Mouse (Mus musculus) cerebellum, adult 2 months (tissue): ENCODE results near the gene Rimbp2.

Experiments used
- CTCF ChIP-seq: fragments of 200-500 bp; IDR thresholded peaks from 2 replicates; pipeline ENCODE4 v1.5.1; 2011; ENCODE audit warnings: low read depth, mild to moderate bottlenecking, control low read depth, low read length, moderate library complexity, borderline replicate concordance; ENCODE audit not compliant: insufficient read depth
- POLR2A ChIP-seq: fragments of 200-500 bp; IDR thresholded peaks from 2 replicates; pipeline ENCODE4 v1.6.1; 2011; ENCODE audit warnings: low read length, control low read depth, borderline replicate concordance; ENCODE audit not compliant: insufficient read depth

DNA sequence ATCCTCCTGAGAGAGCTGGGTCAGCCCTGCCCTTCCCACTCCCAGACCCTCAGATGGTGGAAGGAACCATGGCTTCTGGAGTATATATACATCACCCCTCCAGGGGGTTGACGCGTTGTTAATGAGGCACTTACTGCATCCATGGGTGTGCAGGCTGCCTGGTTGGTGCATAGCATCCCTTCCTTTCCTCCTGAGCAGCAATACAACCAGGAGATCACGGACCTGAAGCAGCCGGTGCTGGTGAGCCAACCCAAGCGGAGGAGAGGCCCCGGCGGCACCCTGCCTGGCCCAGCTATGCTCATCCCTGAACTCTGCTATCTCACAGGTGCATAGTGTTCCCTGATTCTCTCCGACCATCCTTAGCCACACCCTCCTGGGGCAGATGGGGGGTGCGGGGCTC, 208.1 kb downstream of the Rimbp2 start:
- TF ChIP-seq CTCF (no peak), POLR2A (no peak)
